Mouse (Mus musculus): ENCODE measurements around the gene Mrvi1.

GRCm38 (mm10) chr7:110903226-110903625 lies 79.0 kb downstream of the Mrvi1 start:
- no peak for TF ChIP-seq POLR2A (IDR thresholded peaks at IDR 0.05; ENCODE audit: control insufficient read depth, low read depth, low read length)
- TF ChIP-seq CTCF (IDR thresholded peaks at IDR 0.05; ENCODE audit: control insufficient read depth, insufficient read depth, insufficient replicate concordance, low read depth, low read length), result no peak
